Mouse (Mus musculus) midbrain, embryonic 13.5 days (tissue): ENCODE data around the gene Vps11. TPM values are rescaled to one million over a fixed set of nuclear protein-coding genes. Genes with fewer than 3 reads are reported as not detected.
"Not testable (repeated sequence)": the region's sequence is repeated elsewhere in the genome, so short reads cannot be mapped to it uniquely, and the experiment has no call there.

ENCODE experiments used
- ATAC-seq: fragments of 200-750 bp; cut with Nextera tagmentation; 2 replicates; pipeline ENCODE4 v1.8.0; 2017; ENCODE audit warnings: mild to moderate bottlenecking, moderate TSS enrichment, moderate library complexity
- H3K27ac ChIP-seq: fragments of 300-500 bp; sonication (generic); 2 replicates; pipeline ENCODE4 v1.5.1; 2015; ENCODE audit warnings: inconsistent platforms, mild to moderate bottlenecking, moderate library complexity
- H3K27me3 ChIP-seq: fragments of 300-500 bp; sonication (generic); 2 replicates; pipeline ENCODE4 v1.6.1; 2015; ENCODE audit warnings: mild to moderate bottlenecking, inconsistent platforms
- H3K36me3 ChIP-seq: fragments of 300-500 bp; sonication (generic); 2 replicates; pipeline ENCODE4 v1.6.1; 2015; ENCODE audit warnings: mild to moderate bottlenecking, inconsistent platforms
- H3K4me1 ChIP-seq: fragments of 300-500 bp; sonication (generic); replicated peaks from 2 replicates; pipeline ENCODE4 v1.6.1; 2015; ENCODE audit warnings: inconsistent platforms
- H3K4me2 ChIP-seq: fragments of 300-500 bp; sonication (generic); replicated peaks from 2 replicates; pipeline ENCODE4 v1.6.1; 2015; ENCODE audit warnings: moderate library complexity, mild to moderate bottlenecking, inconsistent platforms
- H3K4me3 ChIP-seq: fragments of 300-500 bp; sonication (generic); replicated peaks from 2 replicates; pipeline ENCODE4 v1.5.1; 2015; ENCODE audit warnings: mild to moderate bottlenecking, inconsistent platforms
- H3K9ac ChIP-seq: fragments of 300-500 bp; sonication (generic); replicated peaks from 2 replicates; pipeline ENCODE4 v1.6.1; 2015; ENCODE audit warnings: mild to moderate bottlenecking, inconsistent platforms
- H3K9me3 ChIP-seq: fragments of 300-500 bp; sonication (generic); 2 replicates; pipeline ENCODE4 v1.6.1; 2016; ENCODE audit warnings: mild to moderate bottlenecking, inconsistent platforms
- WGBS: fragments of 180-500 bp; shearing (Covaris S2); methylation state at CpG from one replicate; pipeline ENCODE4 v1.1.7; 2015; 5-methylcytosine and 5-hydroxymethylcytosine counted together
- polyA plus RNA-seq: library from polyadenylated mRNA; unstranded; fragments of >200 nt; fragmentation: Nextera tagmentation; extraction: Ambion mirVana; gene quantifications from 2 replicates; pipeline ENCODE4 v1.2.1, GENCODE M21; 2015

Vps11 gene
- polyA plus RNA-seq, 1 experiment from 2014 or later = 41.2 TPM

- Histone ChIP-seq H3K36me3 (peaks cover 41% of the 10 kb centered on the region), H3K9ac (peak within 1 kb of the TSS; percentile 83), H3K4me3 (peak within 1 kb of the TSS; percentile 75), H3K9me3 (no peaks in the 10 kb centered on the region), H3K4me1 (peaks cover 28% of the 10 kb centered on the region), H3K27me3 (no peaks in the 10 kb centered on the region), H3K4me2 (peak within 1 kb of the TSS; percentile 84), H3K27ac (peak within 1 kb of the TSS; percentile 90)
- under 1% methylated on average over 43 of the region's 43 CpGs for WGBS
- peak; percentile 99 for ATAC-seq
These were observed 35.4 kb upstream of the Vps11 start, which contains the start of gene Slc37a4 for GRCm38 (mm10) chr9:44396684-44397411. Gene Slc37a4 (plus strand): TSS chr9:44396852.

- H3K4me3 ChIP-seq = no peak overlapping the region
- peak; percentile 52 for ATAC-seq
- H3K9me3 ChIP-seq = no peaks in the 10 kb centered on the region
- WGBS = 46% methylated on average over 4 of the region's 4 CpGs
- H3K27me3 ChIP-seq = no peaks in the 10 kb centered on the region
- no peak overlapping the region for H3K9ac ChIP-seq
- H3K27ac ChIP-seq = no peak overlapping the region
- H3K4me1 ChIP-seq = peaks cover 6% of the 10 kb centered on the region
- H3K4me2 ChIP-seq = no peak overlapping the region
- H3K36me3 ChIP-seq = peaks cover 59% of the 10 kb centered on the region
These were observed 30.0 kb upstream of the Vps11 start for GRCm38 (mm10) chr9:44391466-44391865.

GRCm38 (mm10) chr9:44389273-44389672, 27.8 kb upstream of the Vps11 start:
- Histone ChIP-seq H3K4me3 (no peak overlapping the region), H3K27me3 (no peaks in the 10 kb centered on the region), H3K36me3 (peaks cover 81% of the 10 kb centered on the region), H3K27ac (no peak overlapping the region), H3K9ac (no peak overlapping the region), H3K4me1 (no peaks in the 10 kb centered on the region), H3K9me3 (no peaks in the 10 kb centered on the region), H3K4me2 (no peak overlapping the region)
- ATAC-seq = no peak
- WGBS = 61% methylated on average over 8 of the region's 8 CpGs

GRCm38 (mm10) chr9:44387221-44387620, 25.8 kb upstream of the Vps11 start:
- no peak overlapping the region for H3K9ac ChIP-seq
- no peak for ATAC-seq
- H3K9me3 ChIP-seq = no peaks in the 10 kb centered on the region
- no peak overlapping the region for H3K27ac ChIP-seq
- no peak overlapping the region for H3K4me2 ChIP-seq
- 77% methylated on average over 3 of the region's 3 CpGs for WGBS
- peaks cover 96% of the 10 kb centered on the region for H3K36me3 ChIP-seq
- no peaks in the 10 kb centered on the region for H3K4me1 ChIP-seq
- H3K27me3 ChIP-seq = no peaks in the 10 kb centered on the region
- H3K4me3 ChIP-seq = no peak overlapping the region

DNA sequence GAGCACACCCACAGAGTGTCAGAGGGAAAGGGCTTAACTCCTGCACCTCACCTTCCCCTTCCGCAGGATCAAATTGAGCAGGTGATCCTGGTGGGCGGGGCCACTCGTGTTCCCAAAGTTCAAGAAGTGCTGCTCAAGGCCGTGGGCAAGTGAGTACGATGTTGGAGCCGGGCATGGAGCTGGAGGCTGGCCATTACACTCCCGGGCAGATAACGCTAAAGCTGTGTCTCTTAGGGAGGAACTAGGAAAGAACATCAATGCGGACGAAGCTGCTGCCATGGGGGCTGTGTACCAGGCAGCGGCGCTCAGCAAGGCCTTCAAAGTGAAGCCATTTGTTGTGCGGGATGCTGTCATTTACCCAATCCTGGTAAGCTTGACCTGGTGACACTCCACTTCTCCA, 23.1 kb upstream of the Vps11 start:
- Histone ChIP-seq H3K27me3 (no peaks in the 10 kb centered on the region), H3K4me2 (no peak overlapping the region), H3K27ac (no peak overlapping the region), H3K4me3 (no peak overlapping the region), H3K9me3 (no peaks in the 10 kb centered on the region), H3K36me3 (peaks cover 88% of the 10 kb centered on the region), H3K4me1 (peaks cover 18% of the 10 kb centered on the region), H3K9ac (no peak overlapping the region)
- no peak for ATAC-seq
- 94% methylated on average over 13 of the region's 13 CpGs for WGBS

GRCm38 (mm10) chr9:44379862-44380261, 18.4 kb upstream of the Vps11 start:
- Histone ChIP-seq H3K4me2 (peak overlapping the region; percentile 86), H3K9ac (peak overlapping the region; percentile 95)

DNA sequence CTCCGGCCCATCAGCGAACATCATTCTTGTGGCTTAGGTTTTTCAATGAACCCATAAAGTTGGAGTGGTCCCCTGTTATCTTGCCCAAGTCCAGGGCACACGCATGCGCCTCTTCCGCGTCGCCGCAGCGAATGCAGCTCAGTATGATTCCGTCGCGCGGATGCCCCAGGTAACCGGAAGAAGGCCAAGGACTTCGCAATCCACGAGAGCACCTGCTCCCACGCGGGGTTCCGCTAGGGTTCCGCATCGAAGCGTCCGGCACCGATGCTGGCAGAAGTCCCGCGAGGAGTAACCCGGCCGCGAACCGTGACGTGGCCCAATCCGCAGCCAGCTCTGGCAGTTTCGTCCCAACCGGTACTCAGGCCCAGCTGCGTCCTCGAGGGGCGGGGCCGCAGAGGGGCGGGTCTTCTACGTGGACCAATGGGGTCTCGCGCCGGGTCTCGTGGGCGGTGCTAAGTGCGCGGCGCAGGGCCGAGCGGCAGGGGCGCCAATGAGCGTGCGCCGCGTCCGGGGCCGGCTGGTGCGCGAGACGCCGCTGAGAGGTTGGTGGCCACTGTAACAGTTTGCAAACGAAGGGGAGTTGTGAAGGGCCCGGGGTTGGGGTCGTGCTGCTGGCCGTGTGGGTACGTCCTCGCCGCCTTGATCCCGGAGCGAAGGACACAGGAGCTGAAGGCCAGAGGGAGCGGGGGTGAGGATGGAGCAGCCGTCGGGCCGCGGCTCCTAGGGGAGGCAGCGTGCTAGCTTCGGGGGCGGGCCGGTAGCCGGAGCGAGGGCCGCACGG, 17.8 kb upstream of the Vps11 start, which contains the start of gene Hyou1:
Gene Hyou1, plus strand, starts transcription at position 437 of the 781 bp plus-strand sequence.
- Histone ChIP-seq H3K4me3 (peak within 1 kb of the TSS; percentile 93), H3K36me3 (peaks cover 35% of the 10 kb centered on the region), H3K9ac (peak within 1 kb of the TSS; percentile 95), H3K27ac (peak within 1 kb of the TSS; percentile 88), H3K4me2 (peak within 1 kb of the TSS; percentile 86), H3K9me3 (no peaks in the 10 kb centered on the region), H3K4me1 (peaks cover 29% of the 10 kb centered on the region), H3K27me3 (no peaks in the 10 kb centered on the region)
- ATAC-seq = peak; percentile 98
- under 1% methylated on average over 78 of the region's 83 CpGs for whole genome bisulfite sequencing

More at GRCm38 (mm10) chr9:44379862-44380261, 18.4 kb upstream of the Vps11 start:
- Histone ChIP-seq H3K4me1 (peaks cover 29% of the 10 kb centered on the region), H3K4me3 (peak overlapping the region; percentile 93), H3K9me3 (no peaks in the 10 kb centered on the region), H3K27ac (peak overlapping the region; percentile 88), H3K36me3 (peaks cover 41% of the 10 kb centered on the region), H3K27me3 (no peaks in the 10 kb centered on the region)
- ATAC-seq = peak; percentile 53
- WGBS = 12% methylated on average over 15 of the region's 15 CpGs

DNA sequence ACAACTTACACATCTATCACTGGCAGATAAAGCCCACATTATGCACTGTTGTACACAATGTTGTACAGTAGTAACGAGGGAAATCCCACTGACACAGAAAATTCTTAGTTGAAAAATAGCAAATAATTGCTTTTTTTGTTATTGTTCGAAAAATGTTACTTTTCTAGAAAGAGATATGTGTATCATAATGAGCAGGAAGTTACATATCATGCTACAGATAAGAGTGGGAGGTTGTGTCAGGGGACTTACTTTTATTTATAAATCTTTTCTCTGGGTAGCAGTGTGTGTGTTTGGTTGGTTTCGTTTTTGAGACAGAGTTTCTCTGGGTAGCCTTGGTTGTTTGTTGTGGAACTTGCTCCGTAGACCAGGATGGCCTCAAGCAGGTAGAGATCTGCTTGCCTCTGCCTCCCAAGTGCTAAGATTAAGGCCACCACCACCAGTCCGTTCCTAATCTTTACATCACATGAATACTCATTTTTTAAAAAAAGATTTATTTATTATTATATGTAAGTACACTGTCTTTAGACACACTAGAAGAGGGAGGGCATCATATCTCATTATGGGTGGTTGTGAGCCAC, 16.8 kb upstream of the Vps11 start:
- 92% methylated on average over 5 of the region's 5 CpGs for WGBS
- H3K4me3 ChIP-seq = peak overlapping the region; percentile 93
- no peaks in the 10 kb centered on the region for H3K27me3 ChIP-seq
- ATAC-seq = no peak
- peak overlapping the region; percentile 87 for H3K27ac ChIP-seq
- H3K36me3 ChIP-seq = peaks cover 25% of the 10 kb centered on the region
- H3K4me1 ChIP-seq = peaks cover 29% of the 10 kb centered on the region
- H3K9me3 ChIP-seq = no peaks in the 10 kb centered on the region
- H3K4me2 ChIP-seq = peak overlapping the region; percentile 68
- peak overlapping the region; percentile 68 for H3K9ac ChIP-seq

DNA sequence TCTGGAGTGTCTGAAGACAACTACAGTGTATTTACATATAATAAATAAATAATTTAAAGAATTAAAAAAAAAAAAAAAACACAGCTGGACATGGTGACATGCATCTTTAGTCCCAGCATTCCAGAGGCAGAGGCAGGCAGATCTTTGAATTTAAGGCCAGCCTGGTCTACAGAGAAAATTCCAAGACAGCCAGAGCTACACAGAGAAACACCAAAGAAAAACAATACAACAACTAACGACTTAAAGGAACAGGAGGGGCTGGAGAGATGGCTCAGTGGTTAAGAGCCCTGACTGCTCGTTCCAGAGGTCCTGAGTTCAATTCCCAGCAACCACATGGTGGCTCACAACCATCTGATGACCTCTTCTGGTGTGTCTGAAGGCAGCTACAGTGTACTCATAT, 15.9 kb upstream of the Vps11 start:
- H3K9ac ChIP-seq, H3K27me3 ChIP-seq, H3K4me3 ChIP-seq, H3K9me3 ChIP-seq, ATAC-seq, H3K27ac ChIP-seq, H3K4me2 ChIP-seq: not testable (repeated sequence)
- Histone ChIP-seq H3K36me3 (peaks cover 16% of the 10 kb centered on the region), H3K4me1 (peaks cover 29% of the 10 kb centered on the region)
- WGBS = 92% methylated on average over 2 of the region's 2 CpGs

DNA sequence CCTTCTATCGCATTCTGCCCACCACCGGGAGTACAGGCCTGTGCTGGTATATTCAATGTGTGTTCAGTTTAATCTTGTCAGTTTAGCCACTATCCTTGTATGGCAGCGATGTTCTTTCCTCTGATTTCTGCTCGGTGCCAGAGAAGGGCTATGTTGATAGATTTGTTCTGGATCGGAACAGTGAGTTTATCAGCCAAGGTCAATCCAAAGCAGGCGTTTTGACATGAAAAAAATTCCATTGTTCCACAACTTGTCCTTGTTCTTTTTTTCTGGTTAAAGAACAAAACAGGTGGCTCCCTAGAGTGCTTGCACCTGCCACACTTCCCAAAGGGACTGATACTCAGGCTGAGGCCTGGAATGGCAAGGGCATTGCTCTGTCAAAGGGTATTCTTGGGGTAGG, 14.7 kb upstream of the Vps11 start:
- 95% methylated on average over 6 of the region's 6 CpGs for WGBS
- peaks cover 24% of the 10 kb centered on the region for H3K4me1 ChIP-seq
- no peaks in the 10 kb centered on the region for H3K27me3 ChIP-seq
- H3K9me3 ChIP-seq = no peaks in the 10 kb centered on the region
- H3K4me2 ChIP-seq = no peak overlapping the region
- peaks cover 4% of the 10 kb centered on the region for H3K36me3 ChIP-seq
- no peak overlapping the region for H3K27ac ChIP-seq
- no peak for ATAC-seq
- no peak overlapping the region for H3K4me3 ChIP-seq
- no peak overlapping the region for H3K9ac ChIP-seq

DNA sequence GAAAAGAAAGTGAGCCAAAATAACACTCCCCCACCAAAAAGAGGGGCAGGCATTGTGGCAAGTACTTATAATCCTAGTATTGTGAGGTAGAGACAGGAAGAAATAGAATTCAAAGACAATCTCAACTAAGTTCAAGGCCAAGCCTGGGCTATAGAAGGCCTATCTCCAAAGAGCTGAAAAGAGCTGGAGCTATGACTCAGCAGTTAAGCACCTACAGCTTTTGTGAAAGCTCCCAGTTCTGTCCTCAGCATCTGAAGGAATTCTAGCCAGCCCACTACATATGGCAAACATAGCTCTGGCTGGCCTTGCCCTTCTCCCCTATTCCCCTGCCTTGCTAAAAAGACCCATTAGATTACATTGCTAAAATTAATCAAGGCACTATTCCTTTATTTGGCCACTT, 11.9 kb upstream of the Vps11 start:
- Histone ChIP-seq H3K36me3 (no peaks in the 10 kb centered on the region), H3K9ac (no peak overlapping the region), H3K27ac (no peak overlapping the region), H3K4me3 (no peak overlapping the region), H3K4me1 (peaks cover 7% of the 10 kb centered on the region), H3K9me3 (no peaks in the 10 kb centered on the region), H3K4me2 (no peak overlapping the region), H3K27me3 (no peaks in the 10 kb centered on the region)
- no peak for ATAC-seq

DNA sequence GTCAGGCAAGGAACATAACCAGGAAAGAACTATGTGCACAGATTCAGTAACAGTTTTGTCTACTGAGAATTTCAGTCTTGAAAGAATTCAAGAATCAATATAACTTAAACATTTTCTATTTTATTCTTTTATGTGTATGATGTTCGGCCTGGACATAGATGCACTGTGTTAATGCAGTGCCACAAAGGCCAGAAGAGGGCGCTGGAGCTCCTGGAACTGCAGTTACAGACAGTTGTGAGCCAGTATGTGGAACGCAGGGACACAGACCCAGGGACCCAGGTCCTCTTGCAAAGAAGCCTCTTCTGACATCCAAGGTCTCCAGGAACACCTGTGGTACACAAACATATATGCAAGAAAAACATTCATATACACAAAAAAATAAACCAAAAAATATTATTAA, 3.0 kb upstream of the Vps11 start:
- H3K27me3 ChIP-seq = no peaks in the 10 kb centered on the region
- WGBS = 63% methylated on average over 3 of the region's 3 CpGs
- peaks cover 11% of the 10 kb centered on the region for H3K4me1 ChIP-seq
- H3K9ac ChIP-seq = no peak overlapping the region
- H3K27ac ChIP-seq = no peak overlapping the region
- no peak for ATAC-seq
- H3K4me3 ChIP-seq = no peak overlapping the region
- no peak overlapping the region for H3K4me2 ChIP-seq
- H3K9me3 ChIP-seq = no peaks in the 10 kb centered on the region
- peaks cover 5% of the 10 kb centered on the region for H3K36me3 ChIP-seq
